Mouse (Mus musculus) forebrain, embryonic 11.5 days (tissue): ENCODE results near the gene Hoxd8. TPM values are rescaled to one million over a fixed set of nuclear protein-coding genes. Genes with fewer than 3 reads are reported as not detected.

ENCODE experiments used
- ATAC-seq: fragments of 200-750 bp; cut with Nextera tagmentation; replicated peaks from 2 replicates; pipeline ENCODE4 v1.8.0; 2017; ENCODE audit warnings: moderate TSS enrichment; ENCODE audit not compliant: low FRiP score
- DNase-seq: peaks from one replicate; pipeline ENCODE4 v3.0.0-alpha.2; 2017; ENCODE audit warnings: low spot score
- H3K27ac ChIP-seq: fragments of 300-500 bp; sonication (generic); 2 replicates; pipeline ENCODE4 v1.5.1; 2014; ENCODE audit warnings: low read depth, low read length
- H3K27me3 ChIP-seq: fragments of 300-500 bp; sonication (generic); 2 replicates; pipeline ENCODE4 v1.6.1; 2014; ENCODE audit warnings: mild to moderate bottlenecking, low read length, mixed read lengths; ENCODE audit not compliant: control insufficient read depth, insufficient read depth
- H3K36me3 ChIP-seq: fragments of 300-500 bp; sonication (generic); 2 replicates; pipeline ENCODE4 v1.6.1; 2014; ENCODE audit warnings: mild to moderate bottlenecking, low read length, moderate library complexity, mixed read lengths; ENCODE audit not compliant: control insufficient read depth, insufficient read depth
- H3K4me1 ChIP-seq: fragments of 300-500 bp; sonication (generic); replicated peaks from 2 replicates; pipeline ENCODE4 v1.6.1; 2014; ENCODE audit warnings: low read length, mixed read lengths; ENCODE audit not compliant: control insufficient read depth, insufficient read depth
- H3K4me2 ChIP-seq: fragments of 300-500 bp; sonication (generic); 2 replicates; pipeline ENCODE4 v1.6.1; 2014; ENCODE audit warnings: low read depth, mild to moderate bottlenecking, low read length, moderate library complexity, mixed read lengths; ENCODE audit not compliant: severe bottlenecking
- H3K4me3 ChIP-seq: fragments of 300-500 bp; sonication (generic); 2 replicates; pipeline ENCODE4 v1.5.1; 2014; ENCODE audit warnings: low read depth, low read length
- H3K9ac ChIP-seq: fragments of 300-500 bp; sonication (generic); 2 replicates; pipeline ENCODE4 v1.6.1; 2014; ENCODE audit warnings: low read length
- H3K9me3 ChIP-seq: fragments of 300-500 bp; sonication (generic); 2 replicates; pipeline ENCODE4 v1.6.1; 2016; ENCODE audit warnings: low read length, mixed read lengths; ENCODE audit not compliant: control insufficient read depth
- WGBS: fragments of 180-500 bp; shearing (Covaris S2); extraction: QIAGEN DNeasy Blood & Tissue Kit; methylation state at CpG from one replicate; pipeline ENCODE4 v1.1.7; 2014; 5-methylcytosine and 5-hydroxymethylcytosine counted together
- polyA plus RNA-seq: library from polyadenylated mRNA; unstranded; fragments of >200 nt; fragmentation: Nextera tagmentation; extraction: Ambion mirVana; gene quantifications from 2 replicates; pipeline ENCODE4 v1.2.1, GENCODE M21; 2014

Hoxd8 gene
- polyA plus RNA-seq, 1 experiment from 2014 or later, result not detected

- no peak overlapping the region for H3K9ac ChIP-seq
These were observed 45.6 kb upstream of the Hoxd8 start for GRCm38 (mm10) chr2:74658667-74659371.

GRCm38 (mm10) chr2:74659507-74660005 is 44.9 kb upstream of the Hoxd8 start, which contains the start of gene Evx2:
TSS of gene Evx2 (minus strand) at chr2:74659557.
- Histone ChIP-seq H3K27ac (no peak within 1 kb of the TSS), H3K4me1 (peaks cover 9% of the 10 kb centered on the region; the same call in 1 of the 2 replicates), H3K9ac (no peak within 1 kb of the TSS), H3K9me3 (no peaks in the 10 kb centered on the region), H3K27me3 (peaks cover 91% of the 10 kb centered on the region), H3K4me2 (no peak within 1 kb of the TSS), H3K4me3 (no peak within 1 kb of the TSS), H3K36me3 (no peaks in the 10 kb centered on the region)
- peak; percentile 62 for DNase-seq
- 1% methylated on average over 28 of the region's 28 CpGs for WGBS
- no peak for ATAC-seq

More at GRCm38 (mm10) chr2:74658667-74659371, 45.6 kb upstream of the Hoxd8 start:
- under 1% methylated on average over 47 of the region's 47 CpGs for WGBS
- Histone ChIP-seq H3K36me3 (no peaks in the 10 kb centered on the region), H3K4me1 (peaks cover 9% of the 10 kb centered on the region; the same call in 1 of the 2 replicates), H3K9me3 (no peaks in the 10 kb centered on the region), H3K4me2 (no peak overlapping the region), H3K27ac (no peak overlapping the region), H3K4me3 (no peak overlapping the region), H3K27me3 (peaks cover 91% of the 10 kb centered on the region)
- ATAC-seq, result no peak
- peak; percentile 73 for DNase-seq

DNA sequence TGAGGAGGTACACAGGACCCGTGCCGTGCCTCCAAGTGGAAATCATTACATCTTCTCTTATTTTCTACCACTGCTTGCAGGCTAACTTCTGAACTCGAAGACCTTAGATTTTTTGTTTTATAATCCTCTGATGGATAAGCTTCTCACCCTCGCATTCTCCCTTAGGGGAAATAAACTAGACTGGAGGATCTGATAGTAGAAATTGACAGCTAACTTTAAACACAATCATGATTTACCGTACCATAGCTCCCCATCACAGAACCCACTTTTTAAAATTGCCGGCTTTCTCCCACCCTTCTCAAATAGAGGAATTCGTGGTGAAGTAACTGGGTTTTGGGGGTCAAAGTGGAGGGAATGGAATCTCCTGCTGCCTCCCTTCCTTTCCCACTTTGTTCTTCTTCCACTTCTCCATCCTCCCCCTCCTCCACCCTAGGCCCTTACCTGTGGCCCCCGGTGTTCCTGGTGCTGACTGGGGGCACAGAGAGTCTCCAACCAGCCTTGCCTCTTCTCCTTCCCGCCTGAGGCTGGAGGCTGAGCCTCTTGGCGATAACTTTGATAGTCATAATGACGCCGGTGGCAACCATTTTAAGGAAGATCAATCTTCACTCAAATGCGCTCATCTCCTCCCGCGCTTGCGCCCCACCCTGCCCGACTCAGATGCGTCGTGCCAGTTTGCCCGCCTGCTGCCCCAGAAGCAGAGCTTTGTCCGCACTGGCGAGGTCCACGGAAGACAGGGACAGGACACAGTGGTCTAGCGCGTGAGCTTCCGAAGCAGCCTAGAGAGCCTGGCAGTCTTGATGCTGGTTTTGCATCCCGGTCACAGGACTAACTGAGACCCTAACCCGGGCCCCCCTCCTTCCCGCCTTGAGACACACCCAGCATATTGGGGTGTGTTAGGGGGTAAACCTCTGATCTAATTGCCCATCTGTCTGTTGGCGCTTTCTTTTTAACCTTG is 43.7 kb upstream of the Hoxd8 start:
- Histone ChIP-seq H3K9me3 (no peaks in the 10 kb centered on the region), H3K27ac (no peak overlapping the region), H3K36me3 (no peaks in the 10 kb centered on the region), H3K4me2 (no peak overlapping the region), H3K27me3 (peaks cover 90% of the 10 kb centered on the region), H3K4me1 (peaks cover 6% of the 10 kb centered on the region; the same call in 1 of the 2 replicates), H3K4me3 (no peak overlapping the region), H3K9ac (no peak overlapping the region)
- ATAC-seq (0 out of 2 replicates have a peak, but pooled peaks have one; percentile 7), DNase-seq (peak; percentile 59)
- WGBS, result 3% methylated on average over 30 of the region's 30 CpGs

- Histone ChIP-seq H3K4me1 (peaks cover 3% of the 10 kb centered on the region; the same call in 1 of the 2 replicates), H3K27me3 (peaks cover 90% of the 10 kb centered on the region), H3K27ac (no peak overlapping the region), H3K36me3 (no peaks in the 10 kb centered on the region), H3K9ac (no peak overlapping the region), H3K9me3 (no peaks in the 10 kb centered on the region), H3K4me2 (peak overlapping the region; percentile 22; the same call in 1 of the 2 replicates), H3K4me3 (no peak overlapping the region)
- WGBS, result 1% methylated on average over 14 of the region's 14 CpGs
- DNase-seq (peak; percentile 86), ATAC-seq (peak; percentile 51)
These were observed 42.7 kb upstream of the Hoxd8 start for GRCm38 (mm10) chr2:74661685-74662084.

DNA sequence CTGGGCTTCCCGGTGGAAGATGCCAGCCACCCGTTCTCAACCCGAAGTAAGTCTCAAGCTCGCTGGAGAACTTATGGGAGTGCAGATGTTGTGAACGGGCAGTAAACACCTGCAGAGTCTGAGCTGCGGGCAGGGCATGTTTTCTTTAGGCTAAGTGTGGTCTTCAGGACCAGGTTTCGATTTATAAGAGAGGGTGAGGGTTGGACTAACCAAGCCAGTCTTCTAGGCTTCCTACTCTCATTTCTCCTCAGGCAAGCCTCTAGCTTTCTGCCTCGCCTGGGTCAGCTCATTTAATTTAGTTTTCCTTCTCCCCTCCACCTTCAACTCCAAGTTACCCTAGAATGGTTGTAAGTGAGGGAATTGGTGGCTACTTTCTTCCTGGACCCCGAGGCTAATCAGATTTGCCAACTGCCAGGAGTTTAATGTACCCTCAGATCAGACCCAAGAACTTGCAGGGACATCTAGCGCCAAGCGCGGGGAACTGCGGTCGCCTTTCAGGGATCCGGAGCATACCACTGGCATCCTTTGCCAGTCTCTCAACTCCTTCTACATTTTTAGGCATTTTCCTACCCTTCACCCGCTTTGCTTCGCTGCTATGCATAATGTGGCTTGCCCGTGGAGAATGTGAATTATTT is 41.0 kb upstream of the Hoxd8 start:
- Histone ChIP-seq H3K27me3 (peaks cover 93% of the 10 kb centered on the region), H3K36me3 (no peaks in the 10 kb centered on the region), H3K9me3 (no peaks in the 10 kb centered on the region), H3K27ac (no peak overlapping the region), H3K4me3 (no peak overlapping the region), H3K4me2 (no peak overlapping the region), H3K4me1 (peaks cover 4% of the 10 kb centered on the region; the same call in 1 of the 2 replicates), H3K9ac (no peak overlapping the region)
- DNase-seq (peak; percentile 82), ATAC-seq (no peak)
- 6% methylated on average over 18 of the region's 18 CpGs for WGBS

GRCm38 (mm10) chr2:74666411-74666810 is 38.0 kb upstream of the Hoxd8 start:
- Histone ChIP-seq H3K9me3 (no peaks in the 10 kb centered on the region), H3K9ac (no peak overlapping the region), H3K4me1 (peaks cover 4% of the 10 kb centered on the region; the same call in 1 of the 2 replicates), H3K27ac (no peak overlapping the region), H3K4me2 (no peak overlapping the region), H3K4me3 (no peak overlapping the region), H3K36me3 (no peaks in the 10 kb centered on the region), H3K27me3 (peaks cover 94% of the 10 kb centered on the region)
- ATAC-seq, result no peak
- WGBS, result 2% methylated on average over 7 of the region's 7 CpGs
- DNase-seq, result peak; percentile 51

GRCm38 (mm10) chr2:74667191-74667841 is 37.1 kb upstream of the Hoxd8 start:
- peaks cover 94% of the 10 kb centered on the region for H3K27me3 ChIP-seq
- H3K36me3 ChIP-seq, result no peaks in the 10 kb centered on the region
- H3K4me1 ChIP-seq, result peaks cover 4% of the 10 kb centered on the region; the same call in 1 of the 2 replicates
- no peak overlapping the region for H3K27ac ChIP-seq
- 1% methylated on average over 36 of the region's 36 CpGs for WGBS
- H3K9ac ChIP-seq, result no peak overlapping the region
- DNase-seq (peak; percentile 61), ATAC-seq (peak; percentile 5; the same call in 1 of the 2 replicates)
- no peaks in the 10 kb centered on the region for H3K9me3 ChIP-seq
- H3K4me2 ChIP-seq, result no peak overlapping the region
- H3K4me3 ChIP-seq, result no peak overlapping the region
